Mouse (Mus musculus) thymus, adult 2 months (tissue): ENCODE results near the gene Ankzf1. TPM values are rescaled to one million over a fixed set of nuclear protein-coding genes. Genes with fewer than 3 reads are reported as not detected.

Experiments used
- DNase-seq: peaks from one replicate; pipeline ENCODE4 v3.0.0; 2021
- H3K27ac ChIP-seq: fragments of 200-500 bp; 2 replicates; pipeline ENCODE4 v1.5.1; 2012; ENCODE audit warnings: low read length, control low read depth; ENCODE audit not compliant: control insufficient read depth, insufficient read depth
- H3K27me3 ChIP-seq: fragments of 200-500 bp; 2 replicates; pipeline ENCODE4 v1.6.1; 2012; ENCODE audit warnings: mild to moderate bottlenecking, low read length, moderate library complexity, mixed read lengths; ENCODE audit not compliant: control insufficient read depth, insufficient read depth
- H3K36me3 ChIP-seq: fragments of 200-500 bp; 2 replicates; pipeline ENCODE4 v1.6.1; 2012; ENCODE audit warnings: mild to moderate bottlenecking, low read length, moderate library complexity; ENCODE audit not compliant: control insufficient read depth, insufficient read depth
- H3K4me1 ChIP-seq: fragments of 200-500 bp; replicated peaks from 2 replicates; pipeline ENCODE4 v1.6.1; 2012; ENCODE audit warnings: low read length; ENCODE audit not compliant: control insufficient read depth, insufficient read depth
- H3K4me3 ChIP-seq: fragments of 200-500 bp; 2 replicates; pipeline ENCODE4 v1.5.1; 2012; ENCODE audit warnings: mild to moderate bottlenecking, low read length, control low read depth, moderate library complexity; ENCODE audit not compliant: control insufficient read depth, insufficient read depth
- CTCF ChIP-seq: fragments of 200-500 bp; IDR thresholded peaks from 2 replicates; pipeline ENCODE4 v1.5.1; 2012; ENCODE audit warnings: mild to moderate bottlenecking, control low read depth, low read length, moderate library complexity, borderline replicate concordance; ENCODE audit not compliant: control insufficient read depth, poor library complexity, insufficient read depth; ENCODE audit errors: extremely low read depth
- POLR2A ChIP-seq: fragments of 200-500 bp; IDR thresholded peaks from 2 replicates; pipeline ENCODE4 v1.6.1; 2012; ENCODE audit warnings: mild to moderate bottlenecking, low read length, control low read depth, moderate library complexity; ENCODE audit not compliant: control insufficient read depth, poor library complexity, insufficient read depth; ENCODE audit errors: extremely low read depth
- WGBS: fragments of 180-500 bp; shearing (Covaris S2); methylation state at CpG from one replicate; pipeline ENCODE4 v1.1.7; 2018; 5-methylcytosine and 5-hydroxymethylcytosine counted together
- polyA plus RNA-seq: library from polyadenylated mRNA; depleted of rRNA; stranded (reverse); fragments of >200 nt; gene quantifications from 2 replicates; pipeline ENCODE4 v1.2.3, GENCODE M21; 2012

Gene Ankzf1
- polyA plus RNA-seq, 1 experiment, result 24.0 TPM

DNA sequence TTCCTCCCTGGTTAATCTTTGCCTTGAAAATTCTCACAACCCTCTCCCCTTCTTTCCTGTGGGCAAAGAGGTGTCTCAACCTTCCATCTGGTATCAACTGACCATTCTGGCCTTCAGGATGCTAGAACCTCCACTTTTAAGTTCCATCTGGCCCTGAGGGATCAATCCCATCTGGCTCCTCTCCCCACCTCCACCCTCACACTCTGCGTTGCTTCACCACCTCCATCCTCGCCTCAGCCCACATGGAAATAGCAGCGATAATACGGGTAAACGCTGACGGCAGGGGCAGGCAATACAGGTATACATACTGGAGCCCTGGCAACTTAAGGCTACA lies 25.9 kb downstream of the Ankzf1 start:
- peaks cover 15% of the 10 kb centered on the region for H3K36me3 ChIP-seq
- 1% methylated on average over 6 of the region's 6 CpGs for WGBS
- DNase-seq, result no peak
- no peaks in the 10 kb centered on the region for H3K27me3 ChIP-seq
- TF ChIP-seq POLR2A (no peak), CTCF (no peak)
- H3K4me1 ChIP-seq, result peaks cover 60% of the 10 kb centered on the region
- peak overlapping the region; percentile 47; the same call in 1 of the 2 replicates for H3K27ac ChIP-seq
- peak overlapping the region; percentile 71 for H3K4me3 ChIP-seq

DNA sequence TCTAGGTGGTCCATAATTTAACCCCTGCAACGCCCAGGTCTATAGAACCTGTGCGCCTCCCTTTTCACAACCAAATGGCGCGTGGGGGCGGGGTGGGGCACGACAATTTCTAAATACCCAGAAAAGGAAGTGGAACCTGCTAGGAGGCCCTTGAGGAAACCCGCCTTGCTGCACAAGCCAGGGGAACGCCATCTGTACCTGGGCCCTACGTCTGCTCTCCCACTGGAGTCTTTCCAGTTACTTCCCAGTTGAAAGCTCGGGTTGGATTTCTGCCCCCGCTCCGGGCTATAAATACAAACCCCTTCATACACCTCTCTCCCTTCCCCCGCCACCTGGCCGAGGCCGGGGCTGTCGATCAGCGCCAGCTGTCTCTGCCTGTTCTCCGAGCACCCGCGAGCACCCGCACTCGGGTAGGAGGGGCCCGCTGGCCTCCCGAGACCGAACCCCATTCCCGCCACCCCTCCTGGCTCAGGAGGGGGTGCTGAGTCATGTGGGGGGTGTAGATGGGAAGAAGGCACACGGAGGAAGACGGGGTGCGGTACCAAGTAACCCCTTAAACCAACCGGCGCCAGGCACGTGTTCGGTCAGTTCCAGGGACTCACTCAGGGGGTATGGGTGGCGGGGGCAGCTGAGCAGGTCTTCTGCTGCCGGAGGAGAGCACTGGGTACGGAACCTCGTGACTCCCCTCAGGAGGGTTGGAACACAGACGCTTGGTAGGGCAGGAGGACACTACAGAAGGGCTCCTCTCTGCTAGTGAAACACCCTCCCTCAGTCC lies 26.5 kb downstream of the Ankzf1 start:
- TF ChIP-seq POLR2A (peak; percentile 34; the same call in 1 of the 2 replicates), CTCF (no peak)
- peak; percentile 66 for DNase-seq
- Histone ChIP-seq H3K4me3 (peak overlapping the region; percentile 71), H3K27me3 (no peaks in the 10 kb centered on the region), H3K27ac (peak overlapping the region; percentile 47), H3K36me3 (peaks cover 15% of the 10 kb centered on the region), H3K4me1 (peaks cover 58% of the 10 kb centered on the region)
- under 1% methylated on average over 38 of the region's 38 CpGs for WGBS

- under 1% methylated on average over 24 of the region's 24 CpGs for WGBS
- H3K27ac ChIP-seq, result peak overlapping the region; percentile 47
Measured at GRCm38 (mm10) chr1:75219078-75219477, 27.1 kb downstream of the Ankzf1 start.

GRCm38 (mm10) chr1:75219531-75219930 lies 27.6 kb downstream of the Ankzf1 start, which contains the start of gene Tuba4a:
Gene Tuba4a, minus strand, starts transcription at chr1:75219865.
- 14% methylated on average over 34 of the region's 34 CpGs for WGBS
- Histone ChIP-seq H3K4me1 (peaks cover 57% of the 10 kb centered on the region), H3K4me3 (peak within 1 kb of the TSS; percentile 71), H3K27ac (peak within 1 kb of the TSS; percentile 47), H3K27me3 (no peaks in the 10 kb centered on the region), H3K36me3 (peaks cover 11% of the 10 kb centered on the region)
- TF ChIP-seq CTCF (no peak), POLR2A (no peak)
- no peak for DNase-seq

More at GRCm38 (mm10) chr1:75219078-75219477, 27.1 kb downstream of the Ankzf1 start:
- Histone ChIP-seq H3K27me3 (no peaks in the 10 kb centered on the region), H3K36me3 (peaks cover 15% of the 10 kb centered on the region), H3K4me3 (peak overlapping the region; percentile 71), H3K4me1 (peaks cover 58% of the 10 kb centered on the region)
- peak; percentile 97 for DNase-seq
- TF ChIP-seq CTCF, result no peak
- peak; percentile 98 for TF ChIP-seq POLR2A

DNA sequence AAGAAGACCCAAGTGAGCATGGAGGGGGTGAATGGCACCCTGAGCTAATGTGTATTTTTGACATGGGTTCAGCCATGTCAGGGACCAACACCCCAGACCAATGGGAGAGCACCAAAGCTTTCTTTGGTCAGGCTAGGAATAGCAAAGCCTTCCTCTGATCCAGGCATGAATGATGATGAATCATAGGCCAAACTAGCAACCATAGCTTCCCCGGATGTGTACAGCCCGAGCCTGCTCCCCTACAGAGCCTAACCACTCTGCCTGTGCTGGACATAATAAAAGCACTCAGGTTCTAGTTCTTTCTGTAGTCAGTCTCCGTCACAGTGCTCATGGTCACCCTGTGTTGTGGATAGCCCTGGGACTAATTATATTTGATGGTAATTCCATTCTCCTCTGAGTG lies 29.6 kb downstream of the Ankzf1 start:
- Histone ChIP-seq H3K4me1 (peaks cover 51% of the 10 kb centered on the region), H3K27me3 (no peaks in the 10 kb centered on the region), H3K4me3 (no peak overlapping the region), H3K36me3 (no peaks in the 10 kb centered on the region), H3K27ac (no peak overlapping the region)
- 91% methylated on average over 3 of the region's 3 CpGs for WGBS
- no peak for DNase-seq
- TF ChIP-seq POLR2A (no peak), CTCF (no peak)

DNA sequence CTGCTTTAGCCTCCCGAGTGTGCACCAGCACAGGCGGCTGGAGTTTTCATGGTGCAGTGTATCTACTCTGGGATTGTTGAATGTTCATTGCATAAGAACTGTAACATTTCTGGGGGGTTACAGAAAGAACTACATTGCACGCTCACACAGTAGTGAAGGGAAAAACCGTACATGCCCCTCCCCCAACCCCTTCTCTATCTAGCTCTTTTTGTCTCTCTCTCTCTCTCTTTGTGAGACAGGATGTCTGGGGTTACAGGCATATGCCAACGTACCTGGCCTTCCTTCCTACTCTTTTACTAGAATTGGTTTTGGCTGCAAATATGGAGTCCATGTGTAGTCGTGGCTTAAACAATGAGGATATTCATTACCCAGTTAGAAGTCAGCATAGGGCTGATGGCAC lies 31.0 kb downstream of the Ankzf1 start:
- no peak overlapping the region for H3K4me3 ChIP-seq
- H3K4me1 ChIP-seq, result peaks cover 38% of the 10 kb centered on the region
- H3K27me3 ChIP-seq, result no peaks in the 10 kb centered on the region
- WGBS, result 33% methylated on average over 6 of the region's 6 CpGs
- DNase-seq, result peak; percentile 65
- TF ChIP-seq POLR2A, result no peak
- no peak for TF ChIP-seq CTCF
- no peaks in the 10 kb centered on the region for H3K36me3 ChIP-seq
- H3K27ac ChIP-seq, result peak overlapping the region; percentile 78
